23 mouse cellular contexts compared by ENCODE assay signal in genomic region chr16:52363944-52364511, GRCm38 (mm10).
"Had no signal": no experiment of that assay in that cellular context is flagged by ENCODE, and none has a peak within 500 bp of the region (broad histone marks: within the 10 kb centered on the region; RNA-seq: fewer than 3 reads in every experiment).

No protein-coding gene starts in this region.

- H3K4me1 ChIP-seq: kidney, embryonic 15.5 days; limb, embryonic 10.5 days; liver, embryonic 12.5 days; liver, embryonic 15.5 days; lung, embryonic 15.5 days; megakaryocyte, embryonic 14.5 days; midbrain, embryonic 10.5 days; midbrain, embryonic 13.5 days; neural tube, embryonic 12.5 days; neural tube, embryonic 15.5 days; stomach, embryonic 15.5 days had no signal

- H3K27me3 ChIP-seq: kidney, embryonic 15.5 days; limb, embryonic 13.5 days; liver, embryonic 12.5 days; liver, embryonic 15.5 days; lung, embryonic 15.5 days; megakaryocyte, embryonic 14.5 days; midbrain, embryonic 13.5 days; neural tube, embryonic 12.5 days; neural tube, embryonic 15.5 days; stomach, embryonic 15.5 days had no signal

- H3K9me3 ChIP-seq: kidney, embryonic 15.5 days; limb, embryonic 10.5 days; limb, embryonic 13.5 days; liver, embryonic 12.5 days; liver, embryonic 15.5 days; lung, embryonic 15.5 days; megakaryocyte, embryonic 14.5 days; midbrain, embryonic 10.5 days; midbrain, embryonic 13.5 days; neural tube, embryonic 12.5 days; neural tube, embryonic 15.5 days; stomach, embryonic 15.5 days had no signal

- DNase-seq: kidney, postnatal 14 days; kidney, postnatal 4 days; liver; lung, adult 18-20 months; lung, postnatal 10 days; lung, postnatal 36 days; retina, postnatal 1 day; right cerebral cortex, postnatal 25 days; spleen, adult 18-20 months; thymus, adult 18-20 months; thymus, postnatal 36 days had no signal

- ATAC-seq: liver, embryonic 12.5 days; midbrain, embryonic 13.5 days had no signal

- H3K4me3 ChIP-seq: kidney, embryonic 15.5 days; limb, embryonic 10.5 days; limb, embryonic 13.5 days; liver, embryonic 12.5 days; liver, embryonic 15.5 days; lung, embryonic 15.5 days; megakaryocyte, embryonic 14.5 days; midbrain, embryonic 10.5 days; midbrain, embryonic 13.5 days; neural tube, embryonic 12.5 days; neural tube, embryonic 15.5 days; stomach, embryonic 15.5 days had no signal

- H3K9ac ChIP-seq: kidney, embryonic 15.5 days; limb, embryonic 13.5 days; liver, embryonic 12.5 days; liver, embryonic 15.5 days; lung, embryonic 15.5 days; midbrain, embryonic 13.5 days; neural tube, embryonic 12.5 days; neural tube, embryonic 15.5 days; stomach, embryonic 15.5 days had no signal

- H3K27ac ChIP-seq: kidney, embryonic 15.5 days; limb, embryonic 10.5 days; limb, embryonic 13.5 days; liver, embryonic 12.5 days; liver, embryonic 15.5 days; lung, embryonic 15.5 days; midbrain, embryonic 10.5 days; midbrain, embryonic 13.5 days; neural tube, embryonic 12.5 days; neural tube, embryonic 15.5 days; stomach, embryonic 15.5 days had no signal

- H3K36me3 ChIP-seq: kidney, embryonic 15.5 days; limb, embryonic 10.5 days; limb, embryonic 13.5 days; liver, embryonic 12.5 days; liver, embryonic 15.5 days; lung, embryonic 15.5 days; midbrain, embryonic 10.5 days; midbrain, embryonic 13.5 days; neural tube, embryonic 12.5 days; neural tube, embryonic 15.5 days; stomach, embryonic 15.5 days had no signal

- H3K4me2 ChIP-seq: kidney, embryonic 15.5 days; limb, embryonic 13.5 days; liver, embryonic 12.5 days; liver, embryonic 15.5 days; lung, embryonic 15.5 days; midbrain, embryonic 13.5 days; neural tube, embryonic 12.5 days; neural tube, embryonic 15.5 days; stomach, embryonic 15.5 days had no signal
